Mouse (Mus musculus): ENCODE results near the gene Crmp1. TPM values are rescaled to one million over a fixed set of nuclear protein-coding genes. Genes with fewer than 3 reads are reported as not detected.

The Crmp1 gene
- polyA plus RNA-seq, 1 experiment from 2014 or later = 47.6 TPM

- Histone ChIP-seq H3K4me1 (ENCODE audit: control insufficient read depth, insufficient read depth, low read length) (0 out of 2 replicates have a peak, but pooled peaks cover under 1% of the 10 kb centered on the region), H3K4me3 (ENCODE audit: low read depth, low read length) (no peak overlapping the region), H3K9ac (replicated peaks; ENCODE audit: low read depth, low read length) (no peak overlapping the region), H3K36me3 (ENCODE audit: control insufficient read depth, insufficient read depth, low read length) (peaks cover 19% of the 10 kb centered on the region; the same call in 1 of the 2 replicates), H3K27me3 (ENCODE audit: control insufficient read depth, insufficient read depth, low read length) (no peaks in the 10 kb centered on the region), H3K9me3 (ENCODE audit: control insufficient read depth, low read depth, low read length) (no peaks in the 10 kb centered on the region), H3K4me2 (replicated peaks; ENCODE audit: low read depth, low read length) (no peak overlapping the region), H3K27ac (ENCODE audit: low read length) (no peak overlapping the region)
- no peak for ATAC-seq (ENCODE audit: insufficient number of reproducible peaks, insufficient read depth, low FRiP score, low read depth)
- 78% methylated on average over 8 of the region's 8 CpGs for WGBS
Measured at GRCm38 (mm10) chr5:37330449-37331132, 88.9 kb downstream of the Crmp1 start.

DNA sequence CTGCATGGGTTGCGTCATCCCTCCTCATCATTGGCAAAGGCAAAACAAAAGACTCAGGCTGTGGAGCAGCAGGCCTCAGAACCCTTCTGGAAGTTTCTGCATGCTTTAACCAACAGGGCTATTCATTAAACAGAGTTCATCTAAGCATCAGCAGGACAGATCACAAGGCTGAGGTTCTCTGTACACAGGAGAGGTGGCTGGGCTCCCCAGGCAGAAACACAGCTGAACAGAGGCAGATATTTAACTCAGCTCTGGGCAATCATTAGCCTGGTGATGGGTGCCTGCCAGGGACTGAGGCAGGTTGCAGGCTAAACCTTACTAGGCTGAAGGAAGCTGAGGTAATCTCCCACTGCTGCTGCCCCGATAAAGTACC, 89.4 kb downstream of the Crmp1 start:
- Histone ChIP-seq H3K27ac (ENCODE audit: low read length) (no peak overlapping the region), H3K27me3 (ENCODE audit: control insufficient read depth, insufficient read depth, low read length) (no peaks in the 10 kb centered on the region), H3K9me3 (ENCODE audit: control insufficient read depth, low read depth, low read length) (no peaks in the 10 kb centered on the region), H3K4me2 (replicated peaks; ENCODE audit: low read depth, low read length) (no peak overlapping the region), H3K4me1 (ENCODE audit: control insufficient read depth, insufficient read depth, low read length) (0 out of 2 replicates have a peak, but pooled peaks cover 6% of the 10 kb centered on the region), H3K9ac (replicated peaks; ENCODE audit: low read depth, low read length) (no peak overlapping the region), H3K36me3 (ENCODE audit: control insufficient read depth, insufficient read depth, low read length) (peaks cover 14% of the 10 kb centered on the region; the same call in 1 of the 2 replicates), H3K4me3 (ENCODE audit: low read depth, low read length) (no peak overlapping the region)
- ATAC-seq (ENCODE audit: insufficient number of reproducible peaks, insufficient read depth, low FRiP score, low read depth) = no peak
- WGBS = 79% methylated on average over 2 of the region's 2 CpGs

GRCm38 (mm10) chr5:37332066-37332465, 90.3 kb downstream of the Crmp1 start:
- no peak overlapping the region for H3K4me2 ChIP-seq (replicated peaks; ENCODE audit: low read depth, low read length)
- no peak overlapping the region for H3K27ac ChIP-seq (ENCODE audit: low read length)
- 76% methylated on average over 4 of the region's 4 CpGs for whole genome bisulfite sequencing
- H3K36me3 ChIP-seq (ENCODE audit: control insufficient read depth, insufficient read depth, low read length) = peaks cover 14% of the 10 kb centered on the region; the same call in 1 of the 2 replicates
- H3K4me3 ChIP-seq (ENCODE audit: low read depth, low read length) = no peak overlapping the region
- no peak overlapping the region for H3K9ac ChIP-seq (replicated peaks; ENCODE audit: low read depth, low read length)
- H3K27me3 ChIP-seq (ENCODE audit: control insufficient read depth, insufficient read depth, low read length) = no peaks in the 10 kb centered on the region
- peaks cover 7% of the 10 kb centered on the region; the same call in 1 of the 2 replicates for H3K4me1 ChIP-seq (ENCODE audit: control insufficient read depth, insufficient read depth, low read length)
- no peak for ATAC-seq (ENCODE audit: insufficient number of reproducible peaks, insufficient read depth, low FRiP score, low read depth)
- H3K9me3 ChIP-seq (ENCODE audit: control insufficient read depth, low read depth, low read length) = no peaks in the 10 kb centered on the region

GRCm38 (mm10) chr5:37335061-37335460, 93.3 kb downstream of the Crmp1 start:
- H3K36me3 ChIP-seq (ENCODE audit: control insufficient read depth, insufficient read depth, low read length) = peaks cover 8% of the 10 kb centered on the region; the same call in 1 of the 2 replicates
- 65% methylated on average over 3 of the region's 3 CpGs for WGBS
- H3K4me1 ChIP-seq (ENCODE audit: control insufficient read depth, insufficient read depth, low read length) = peaks cover 24% of the 10 kb centered on the region; the same call in 1 of the 2 replicates
- H3K27me3 ChIP-seq (ENCODE audit: control insufficient read depth, insufficient read depth, low read length) = no peaks in the 10 kb centered on the region
- H3K9me3 ChIP-seq (ENCODE audit: control insufficient read depth, low read depth, low read length) = no peaks in the 10 kb centered on the region
- H3K9ac ChIP-seq (replicated peaks; ENCODE audit: low read depth, low read length) = no peak overlapping the region
- no peak overlapping the region for H3K4me2 ChIP-seq (replicated peaks; ENCODE audit: low read depth, low read length)
- no peak overlapping the region for H3K27ac ChIP-seq (ENCODE audit: low read length)
- ATAC-seq (ENCODE audit: insufficient number of reproducible peaks, insufficient read depth, low FRiP score, low read depth) = no peak
- H3K4me3 ChIP-seq (ENCODE audit: low read depth, low read length) = no peak overlapping the region

DNA sequence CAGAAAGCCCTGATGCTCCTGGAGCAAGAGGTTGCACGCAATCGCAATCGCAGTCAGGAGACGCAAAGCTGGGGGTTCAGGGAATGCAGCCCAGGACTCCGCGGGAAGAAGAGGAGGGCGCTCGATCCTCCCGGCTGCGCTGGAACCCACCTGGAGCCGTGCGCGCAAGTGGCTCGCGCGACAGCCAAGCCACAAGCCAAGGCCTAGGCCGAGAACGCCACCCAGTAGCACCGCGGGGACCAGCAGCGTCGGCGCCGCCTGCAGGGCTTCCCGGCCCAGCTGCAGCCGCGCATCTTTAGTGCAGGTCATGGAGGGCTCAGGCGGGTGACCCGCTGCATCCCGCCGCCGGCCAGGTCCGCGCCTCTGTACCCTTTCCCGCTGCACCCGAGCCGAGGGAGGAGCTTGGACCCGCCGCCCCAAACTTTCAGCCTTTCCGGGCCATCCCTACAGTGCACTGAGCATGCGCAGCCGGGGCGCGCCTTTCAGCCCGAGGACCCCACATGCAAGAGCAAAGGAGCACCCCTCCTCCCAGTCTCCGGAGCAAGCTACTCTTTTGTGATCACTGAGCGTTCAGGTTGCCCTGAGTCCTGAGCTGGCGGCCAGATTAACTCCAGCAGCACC, 94.9 kb downstream of the Crmp1 start, which contains the start of gene Evc:
TSS of gene Evc (minus strand) at position 410 of the 621 bp plus-strand sequence.
- WGBS = under 1% methylated on average over 48 of the region's 48 CpGs
- Histone ChIP-seq H3K36me3 (ENCODE audit: control insufficient read depth, insufficient read depth, low read length) (0 out of 2 replicates have a peak, but pooled peaks cover 3% of the 10 kb centered on the region), H3K27me3 (ENCODE audit: control insufficient read depth, insufficient read depth, low read length) (no peaks in the 10 kb centered on the region), H3K4me2 (replicated peaks; ENCODE audit: low read depth, low read length) (peak within 1 kb of the TSS; percentile 89), H3K9me3 (ENCODE audit: control insufficient read depth, low read depth, low read length) (no peaks in the 10 kb centered on the region), H3K4me1 (ENCODE audit: control insufficient read depth, insufficient read depth, low read length) (peaks cover 24% of the 10 kb centered on the region; the same call in 1 of the 2 replicates), H3K9ac (replicated peaks; ENCODE audit: low read depth, low read length) (peak within 1 kb of the TSS; percentile 73), H3K4me3 (ENCODE audit: low read depth, low read length) (peak within 1 kb of the TSS; percentile 69), H3K27ac (ENCODE audit: low read length) (peak within 1 kb of the TSS; percentile 75; the same call in 1 of the 2 replicates)
- peak; percentile 68 for ATAC-seq (ENCODE audit: insufficient number of reproducible peaks, insufficient read depth, low FRiP score, low read depth)

GRCm38 (mm10) chr5:37337696-37338095, 96.0 kb downstream of the Crmp1 start:
- no peak overlapping the region for H3K9ac ChIP-seq (replicated peaks; ENCODE audit: low read depth, low read length)
- no peaks in the 10 kb centered on the region for H3K9me3 ChIP-seq (ENCODE audit: control insufficient read depth, low read depth, low read length)
- ATAC-seq (ENCODE audit: insufficient number of reproducible peaks, insufficient read depth, low FRiP score, low read depth) = no peak
- H3K27me3 ChIP-seq (ENCODE audit: control insufficient read depth, insufficient read depth, low read length) = no peaks in the 10 kb centered on the region
- H3K4me2 ChIP-seq (replicated peaks; ENCODE audit: low read depth, low read length) = peak overlapping the region; percentile 76
- H3K4me3 ChIP-seq (ENCODE audit: low read depth, low read length) = peak overlapping the region; percentile 60; the same call in 1 of the 2 replicates
- H3K4me1 ChIP-seq (ENCODE audit: control insufficient read depth, insufficient read depth, low read length) = peaks cover 24% of the 10 kb centered on the region; the same call in 1 of the 2 replicates
- H3K27ac ChIP-seq (ENCODE audit: low read length) = peak overlapping the region; percentile 75; the same call in 1 of the 2 replicates
- H3K36me3 ChIP-seq (ENCODE audit: control insufficient read depth, insufficient read depth, low read length) = no peaks in the 10 kb centered on the region
- 60% methylated on average over 3 of the region's 3 CpGs for WGBS

DNA sequence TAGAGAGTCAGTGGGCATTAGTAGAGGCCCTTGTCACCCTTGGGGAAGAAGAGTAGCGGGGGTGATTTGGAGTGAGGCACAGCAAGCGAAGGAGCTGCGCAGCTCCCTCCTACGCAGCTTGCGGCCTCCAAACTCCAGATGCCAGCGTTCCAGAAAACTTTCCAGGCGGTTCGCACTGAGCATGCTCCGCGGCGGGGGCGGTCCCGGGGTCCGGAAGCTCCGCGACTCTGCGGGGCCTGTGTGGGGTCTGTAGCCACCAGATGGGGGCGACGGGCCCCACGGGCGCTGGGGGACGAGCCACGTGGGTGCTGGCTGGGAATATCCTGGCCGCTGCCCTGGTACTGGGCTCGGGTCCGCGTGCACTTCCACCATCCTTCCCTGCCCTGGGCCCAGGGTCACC, 96.5 kb downstream of the Crmp1 start, which contains the start of gene Evc2:
TSS of gene Evc2 (plus strand) at position 212 of the 400 bp plus-strand sequence.
- H3K9ac ChIP-seq (replicated peaks; ENCODE audit: low read depth, low read length) = peak within 1 kb of the TSS; percentile 57
- ATAC-seq (ENCODE audit: insufficient number of reproducible peaks, insufficient read depth, low FRiP score, low read depth) = peak; percentile 87
- under 1% methylated on average over 27 of the region's 27 CpGs for WGBS
- H3K27ac ChIP-seq (ENCODE audit: low read length) = peak within 1 kb of the TSS; percentile 75; the same call in 1 of the 2 replicates
- H3K36me3 ChIP-seq (ENCODE audit: control insufficient read depth, insufficient read depth, low read length) = no peaks in the 10 kb centered on the region; the same call in 1 of the 2 replicates
- peak within 1 kb of the TSS; percentile 89 for H3K4me2 ChIP-seq (replicated peaks; ENCODE audit: low read depth, low read length)
- H3K4me1 ChIP-seq (ENCODE audit: control insufficient read depth, insufficient read depth, low read length) = peaks cover 24% of the 10 kb centered on the region; the same call in 1 of the 2 replicates
- H3K27me3 ChIP-seq (ENCODE audit: control insufficient read depth, insufficient read depth, low read length) = no peaks in the 10 kb centered on the region
- H3K9me3 ChIP-seq (ENCODE audit: control insufficient read depth, low read depth, low read length) = no peaks in the 10 kb centered on the region
- peak within 1 kb of the TSS; percentile 60 for H3K4me3 ChIP-seq (ENCODE audit: low read depth, low read length)

All from stomach, embryonic 14.5 days (tissue).